Mouse (Mus musculus) hindbrain, embryonic 12.5 days (tissue): ENCODE results near the gene Dact3. TPM values are rescaled to one million over a fixed set of nuclear protein-coding genes. Genes with fewer than 3 reads are reported as not detected.

Source experiments
- ATAC-seq: fragments of 200-750 bp; cut with Nextera tagmentation; 2 replicates; pipeline ENCODE4 v1.8.0; 2017; ENCODE audit warnings: moderate TSS enrichment; ENCODE audit not compliant: low FRiP score
- H3K27ac ChIP-seq: fragments of 300-500 bp; sonication (generic); 2 replicates; pipeline ENCODE4 v1.5.1; 2016; ENCODE audit warnings: mild to moderate bottlenecking
- H3K27me3 ChIP-seq: fragments of 300-500 bp; sonication (generic); 2 replicates; pipeline ENCODE4 v1.6.1; 2016; ENCODE audit warnings: mild to moderate bottlenecking
- H3K36me3 ChIP-seq: fragments of 300-500 bp; sonication (generic); 2 replicates; pipeline ENCODE4 v1.6.1; 2016; ENCODE audit warnings: mild to moderate bottlenecking
- H3K4me1 ChIP-seq: fragments of 300-500 bp; sonication (generic); 2 replicates; pipeline ENCODE4 v1.6.1; 2016
- H3K4me2 ChIP-seq: fragments of 300-500 bp; sonication (generic); replicated peaks from 2 replicates; pipeline ENCODE4 v1.6.1; 2016; ENCODE audit warnings: mild to moderate bottlenecking
- H3K4me3 ChIP-seq: fragments of 300-500 bp; sonication (generic); 2 replicates; pipeline ENCODE4 v1.5.1; 2016; ENCODE audit warnings: mild to moderate bottlenecking
- H3K9ac ChIP-seq: fragments of 300-500 bp; sonication (generic); 2 replicates; pipeline ENCODE4 v1.6.1; 2016; ENCODE audit warnings: mild to moderate bottlenecking, moderate library complexity
- H3K9me3 ChIP-seq: fragments of 300-500 bp; sonication (generic); replicated peaks from 2 replicates; pipeline ENCODE4 v1.6.1; 2016; ENCODE audit warnings: mild to moderate bottlenecking
- WGBS: fragments of 180-500 bp; shearing (Covaris S2); methylation state at CpG from one replicate; pipeline ENCODE4 v1.1.7; 2016; 5-methylcytosine and 5-hydroxymethylcytosine counted together
- polyA plus RNA-seq: library from polyadenylated mRNA; unstranded; fragments of >200 nt; fragmentation: Nextera tagmentation; extraction: Ambion mirVana; gene quantifications from 2 replicates; pipeline ENCODE4 v1.2.1, GENCODE M21; 2016

The Dact3 gene
- polyA plus RNA-seq, 1 experiment from 2014 or later: 9.0 TPM

DNA sequence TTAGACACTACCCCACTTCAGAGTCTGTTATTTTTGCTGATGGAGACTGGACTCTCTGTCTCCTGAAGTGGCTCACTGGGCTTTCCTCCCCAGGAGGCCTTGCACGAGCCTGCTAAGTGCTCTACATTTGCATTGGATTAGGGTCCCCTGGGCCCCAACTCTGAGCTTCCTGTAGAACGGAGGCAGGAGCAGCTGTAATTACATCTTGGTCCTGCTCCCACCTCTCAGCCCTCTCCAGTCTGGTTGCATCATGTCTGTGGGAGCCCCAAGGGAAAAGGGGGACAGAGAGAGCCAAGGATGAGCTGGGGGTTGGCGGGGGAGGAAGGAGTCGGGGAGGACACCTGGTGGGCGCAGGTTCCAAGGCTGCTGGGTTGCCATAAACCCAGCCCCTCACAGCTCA, 25.4 kb downstream of the Dact3 start:
- Histone ChIP-seq H3K27me3 (no peaks in the 10 kb centered on the region), H3K27ac (0 out of 2 replicates have a peak overlapping the region, but pooled peaks have one; percentile 24), H3K9me3 (no peaks in the 10 kb centered on the region), H3K9ac (no peak overlapping the region), H3K4me1 (peaks cover 27% of the 10 kb centered on the region), H3K4me2 (no peak overlapping the region), H3K36me3 (no peaks in the 10 kb centered on the region), H3K4me3 (no peak overlapping the region)
- ATAC-seq: 0 out of 2 replicates have a peak, but pooled peaks have one; percentile 9
- 8% methylated on average over 5 of the region's 5 CpGs for WGBS

DNA sequence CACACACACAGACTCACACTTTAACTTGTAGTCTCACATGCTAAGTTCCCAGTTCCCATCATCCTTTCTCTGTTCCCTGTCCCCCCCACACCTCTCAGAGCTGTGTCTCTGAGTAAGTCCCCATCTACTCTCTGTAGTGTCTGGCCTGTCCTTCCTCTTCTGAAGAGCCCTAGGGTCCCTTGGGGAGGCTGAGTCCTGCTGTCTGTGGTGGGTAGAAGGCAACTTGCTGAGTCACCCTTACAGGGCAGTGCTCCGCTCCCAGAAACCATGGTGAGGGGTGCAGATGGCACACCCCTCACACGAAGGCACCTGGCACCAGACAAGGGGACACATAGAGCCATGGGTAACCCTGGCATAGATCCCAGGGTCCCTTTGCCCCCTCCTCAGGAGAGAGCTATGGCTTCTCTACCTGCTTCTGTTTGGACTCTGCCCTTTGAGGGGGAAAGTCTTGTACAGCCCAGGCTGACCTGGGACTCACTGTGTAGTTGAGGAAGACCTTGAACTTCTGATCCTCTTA, 28.4 kb downstream of the Dact3 start:
- H3K4me3 ChIP-seq: no peak overlapping the region
- no peaks in the 10 kb centered on the region for H3K36me3 ChIP-seq
- no peak overlapping the region for H3K27ac ChIP-seq
- H3K9me3 ChIP-seq: no peaks in the 10 kb centered on the region
- 78% methylated on average over 2 of the region's 2 CpGs for WGBS
- H3K4me2 ChIP-seq: no peak overlapping the region
- ATAC-seq: no peak
- H3K9ac ChIP-seq: no peak overlapping the region
- H3K4me1 ChIP-seq: peaks cover 48% of the 10 kb centered on the region
- 0 out of 2 replicates have a peak, but pooled peaks cover 3% of the 10 kb centered on the region for H3K27me3 ChIP-seq

DNA sequence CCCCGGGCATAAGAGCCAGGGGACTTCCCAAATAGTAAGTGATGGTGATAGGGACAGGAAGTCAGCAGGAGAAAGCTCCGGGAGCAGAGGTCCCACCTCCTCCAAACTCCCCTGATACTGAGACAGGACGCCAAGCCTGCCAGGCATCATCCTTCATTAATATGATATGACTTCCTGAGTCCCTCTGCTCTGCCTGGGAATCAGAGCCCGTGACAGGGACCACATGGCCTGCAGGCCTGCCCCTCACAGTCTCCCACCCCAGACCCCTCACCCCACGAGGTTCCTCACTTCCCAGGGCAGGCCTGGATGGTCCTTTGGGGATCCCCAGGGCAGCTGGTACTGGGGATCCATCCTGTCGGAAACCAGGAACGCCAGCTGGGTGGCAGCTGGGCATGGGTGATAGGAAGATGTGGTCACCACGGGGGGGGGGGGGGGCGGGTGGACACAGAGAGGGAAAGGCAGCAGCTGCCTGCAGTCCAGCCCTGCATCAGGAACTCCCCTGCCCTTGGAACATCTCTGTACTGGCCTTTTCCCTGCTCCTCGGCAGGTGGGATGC, 29.1 kb downstream of the Dact3 start:
- WGBS: 45% methylated on average over 8 of the region's 10 CpGs
- H3K27ac ChIP-seq: 0 out of 2 replicates have a peak overlapping the region, but pooled peaks have one; percentile 23
- no peak overlapping the region for H3K9ac ChIP-seq
- peaks cover 54% of the 10 kb centered on the region for H3K4me1 ChIP-seq
- no peak overlapping the region for H3K4me3 ChIP-seq
- no peaks in the 10 kb centered on the region for H3K9me3 ChIP-seq
- H3K27me3 ChIP-seq: peaks cover 6% of the 10 kb centered on the region; the same call in 1 of the 2 replicates
- ATAC-seq: 0 out of 2 replicates have a peak, but pooled peaks have one; percentile 39
- H3K36me3 ChIP-seq: no peaks in the 10 kb centered on the region
- H3K4me2 ChIP-seq: no peak overlapping the region

DNA sequence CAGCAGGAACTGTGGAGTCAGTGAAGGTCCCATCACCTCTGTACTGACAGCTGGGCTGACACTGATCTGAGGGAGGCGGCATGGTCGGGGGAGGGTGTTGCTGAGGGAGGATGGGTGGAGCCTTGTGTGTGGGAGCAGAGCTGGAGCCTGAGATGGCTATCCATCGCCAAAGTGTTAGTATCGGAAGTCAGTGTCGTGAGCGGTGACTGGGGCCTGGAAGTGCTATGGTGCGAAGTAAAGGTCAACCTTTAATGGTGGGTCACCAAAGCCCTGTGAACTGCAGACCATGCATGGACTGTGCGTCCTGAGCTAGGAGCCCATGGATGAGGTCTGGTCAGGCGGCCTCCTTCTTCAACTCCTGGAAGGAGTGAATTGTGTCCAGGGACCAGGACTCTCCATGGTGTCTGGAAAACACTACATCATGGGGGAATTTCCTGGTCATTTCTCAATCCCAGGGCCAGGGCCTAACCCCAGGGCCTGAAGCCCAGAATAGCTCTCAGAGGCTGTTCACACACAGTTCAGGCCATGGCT, 30.4 kb downstream of the Dact3 start:
- 49% methylated on average over 9 of the region's 9 CpGs for WGBS
- Histone ChIP-seq H3K4me2 (no peak overlapping the region), H3K27me3 (peaks cover 10% of the 10 kb centered on the region; the same call in 1 of the 2 replicates), H3K27ac (peak overlapping the region; percentile 7; the same call in 1 of the 2 replicates), H3K9me3 (no peaks in the 10 kb centered on the region), H3K36me3 (no peaks in the 10 kb centered on the region), H3K4me3 (no peak overlapping the region), H3K4me1 (peaks cover 51% of the 10 kb centered on the region), H3K9ac (no peak overlapping the region)
- ATAC-seq: no peak

DNA sequence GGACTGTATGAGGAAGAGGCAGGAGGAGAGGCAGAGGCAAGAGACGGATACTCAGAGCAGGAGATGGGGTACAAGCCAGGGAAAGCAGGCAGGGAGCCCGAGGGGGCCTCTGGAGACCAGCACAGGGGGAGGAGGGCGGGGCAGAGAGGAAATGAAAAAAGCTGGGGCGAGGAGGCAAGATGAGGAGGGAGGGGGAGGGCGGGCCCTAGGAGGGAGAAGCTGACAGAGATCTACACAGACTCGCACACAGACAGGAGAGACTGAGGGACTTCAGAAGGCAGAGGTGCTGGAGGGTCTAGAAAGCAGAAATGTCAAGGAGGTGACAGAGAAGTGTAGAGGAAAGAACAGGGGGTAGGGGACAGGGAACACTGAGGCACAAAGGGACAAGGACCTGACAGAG, 31.2 kb downstream of the Dact3 start, which contains the start of gene Ptgir:
Ptgir (plus strand) TSS at position 210 of the 400 bp plus-strand sequence.
- ATAC-seq: no peak

DNA sequence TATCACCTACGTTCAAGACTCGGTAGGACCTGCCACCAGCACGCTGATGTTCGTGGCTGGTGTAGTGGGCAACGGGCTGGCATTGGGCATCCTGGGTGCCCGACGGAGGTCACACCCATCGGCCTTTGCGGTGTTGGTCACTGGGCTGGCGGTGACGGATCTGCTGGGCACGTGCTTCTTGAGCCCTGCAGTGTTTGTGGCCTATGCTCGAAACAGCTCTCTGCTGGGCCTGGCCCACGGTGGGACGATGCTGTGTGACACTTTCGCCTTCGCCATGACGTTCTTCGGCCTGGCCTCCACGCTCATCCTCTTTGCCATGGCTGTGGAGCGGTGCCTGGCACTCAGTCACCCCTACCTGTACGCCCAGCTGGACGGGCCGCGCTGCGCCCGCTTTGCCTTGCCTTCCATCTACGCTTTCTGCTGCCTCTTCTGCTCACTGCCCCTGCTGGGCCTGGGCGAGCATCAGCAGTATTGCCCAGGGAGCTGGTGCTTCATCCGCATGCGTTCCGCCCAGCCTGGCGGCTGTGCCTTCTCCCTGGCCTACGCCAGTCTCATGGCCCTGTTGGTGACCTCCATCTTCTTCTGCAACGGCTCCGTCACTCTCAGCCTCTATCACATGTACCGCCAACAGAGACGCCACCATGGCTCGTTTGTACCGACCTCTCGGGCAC, 31.9 kb downstream of the Dact3 start:
- ATAC-seq: no peak
- peaks cover 43% of the 10 kb centered on the region for H3K4me1 ChIP-seq
- H3K4me3 ChIP-seq: no peak overlapping the region
- WGBS: 91% methylated on average over 40 of the region's 41 CpGs
- no peak overlapping the region for H3K4me2 ChIP-seq
- H3K27ac ChIP-seq: no peak overlapping the region
- no peaks in the 10 kb centered on the region for H3K36me3 ChIP-seq
- H3K27me3 ChIP-seq: peaks cover 10% of the 10 kb centered on the region; the same call in 1 of the 2 replicates
- no peaks in the 10 kb centered on the region for H3K9me3 ChIP-seq
- 0 out of 2 replicates have a peak overlapping the region, but pooled peaks have one; percentile 18 for H3K9ac ChIP-seq

More for the DNA sequence above, 31.2 kb downstream of the Dact3 start, which contains the start of gene Ptgir:
- H3K36me3 ChIP-seq: no peaks in the 10 kb centered on the region
- peaks cover 47% of the 10 kb centered on the region for H3K4me1 ChIP-seq
- H3K27ac ChIP-seq: peak within 1 kb of the TSS; percentile 7; the same call in 1 of the 2 replicates
- 4% methylated on average over 6 of the region's 6 CpGs for WGBS
- H3K4me2 ChIP-seq: no peak within 1 kb of the TSS
- no peaks in the 10 kb centered on the region for H3K9me3 ChIP-seq
- 0 out of 2 replicates have a peak within 1 kb of the TSS, but pooled peaks have one; percentile 18 for H3K9ac ChIP-seq
- no peak within 1 kb of the TSS for H3K4me3 ChIP-seq
- H3K27me3 ChIP-seq: peaks cover 10% of the 10 kb centered on the region; the same call in 1 of the 2 replicates

DNA sequence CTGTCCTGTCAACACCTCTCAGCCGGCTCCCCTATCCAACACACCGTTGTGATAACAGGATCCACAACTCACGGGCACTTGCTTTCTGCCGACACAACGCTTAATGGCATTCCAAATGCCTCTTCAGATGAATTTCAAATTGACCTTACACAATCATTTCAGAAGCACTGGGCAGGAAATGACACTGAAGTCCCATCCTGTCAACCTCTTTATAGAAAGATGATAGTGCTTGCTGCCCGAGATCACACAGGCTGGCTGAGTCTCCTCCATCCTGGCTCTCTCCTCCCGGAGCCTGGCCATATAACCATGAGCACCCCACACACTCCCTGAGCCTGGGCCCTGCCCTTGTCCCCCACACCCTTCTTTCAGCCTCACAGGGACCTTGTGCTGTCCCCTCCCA, 32.7 kb downstream of the Dact3 start:
- Histone ChIP-seq H3K9ac (no peak overlapping the region), H3K4me2 (no peak overlapping the region), H3K36me3 (no peaks in the 10 kb centered on the region), H3K4me1 (peaks cover 49% of the 10 kb centered on the region), H3K9me3 (no peaks in the 10 kb centered on the region), H3K27me3 (peaks cover 10% of the 10 kb centered on the region; the same call in 1 of the 2 replicates), H3K4me3 (no peak overlapping the region), H3K27ac (no peak overlapping the region)
- 75% methylated on average over 7 of the region's 7 CpGs for WGBS
- ATAC-seq: no peak

DNA sequence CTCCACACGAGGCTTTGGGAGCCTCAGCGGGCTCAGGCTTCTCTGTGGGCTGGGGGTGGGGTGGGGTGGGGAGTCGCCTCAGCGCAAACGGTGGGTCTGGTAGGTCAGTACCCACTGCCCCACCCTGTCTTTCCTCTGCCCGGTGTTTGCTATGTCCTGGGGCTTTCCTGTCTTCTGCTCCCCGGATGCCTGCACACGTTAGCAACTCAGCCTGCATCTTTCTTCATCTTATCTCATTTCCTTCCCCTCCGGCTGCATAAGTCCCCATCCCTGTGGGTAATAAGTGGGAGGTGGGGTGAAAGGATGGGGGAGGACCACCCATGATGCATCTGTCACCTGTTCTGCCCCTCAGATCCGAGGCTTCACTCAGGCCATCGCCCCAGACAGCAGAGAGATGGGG, 33.2 kb downstream of the Dact3 start:
- no peak for ATAC-seq
- 53% methylated on average over 11 of the region's 11 CpGs for WGBS
- peak overlapping the region; percentile 41; the same call in 1 of the 2 replicates for H3K9ac ChIP-seq
- no peak overlapping the region for H3K4me2 ChIP-seq
- H3K27ac ChIP-seq: no peak overlapping the region
- H3K27me3 ChIP-seq: peaks cover 10% of the 10 kb centered on the region; the same call in 1 of the 2 replicates
- no peak overlapping the region for H3K4me3 ChIP-seq
- no peaks in the 10 kb centered on the region for H3K36me3 ChIP-seq
- H3K9me3 ChIP-seq: no peaks in the 10 kb centered on the region
- peaks cover 49% of the 10 kb centered on the region for H3K4me1 ChIP-seq

DNA sequence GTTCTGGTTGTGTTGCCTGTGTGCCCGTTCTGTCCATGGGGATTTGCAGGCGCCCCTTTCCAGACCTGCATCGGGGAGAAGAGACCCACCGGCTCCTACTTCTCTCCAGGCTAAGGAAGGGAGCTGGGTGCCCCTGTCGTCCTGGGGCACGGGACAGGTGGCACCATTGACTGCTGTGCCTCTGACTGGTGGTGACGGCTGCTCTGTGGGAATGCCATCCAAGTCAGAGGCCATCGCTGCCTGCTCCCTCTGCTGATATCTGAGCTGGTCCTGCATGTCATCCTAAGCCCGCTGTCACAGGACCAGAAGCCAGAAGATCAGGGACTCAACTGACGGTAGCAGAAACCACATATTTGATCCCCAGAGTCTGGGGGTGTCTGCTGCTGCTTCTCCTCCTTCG, 33.7 kb downstream of the Dact3 start:
- Histone ChIP-seq H3K4me2 (no peak overlapping the region), H3K27me3 (peaks cover 10% of the 10 kb centered on the region; the same call in 1 of the 2 replicates), H3K36me3 (peaks cover 2% of the 10 kb centered on the region; the same call in 1 of the 2 replicates), H3K9me3 (no peaks in the 10 kb centered on the region), H3K9ac (peak overlapping the region; percentile 41; the same call in 1 of the 2 replicates), H3K4me1 (peaks cover 49% of the 10 kb centered on the region), H3K4me3 (no peak overlapping the region), H3K27ac (no peak overlapping the region)
- ATAC-seq: no peak
- 62% methylated on average over 11 of the region's 11 CpGs for WGBS

DNA sequence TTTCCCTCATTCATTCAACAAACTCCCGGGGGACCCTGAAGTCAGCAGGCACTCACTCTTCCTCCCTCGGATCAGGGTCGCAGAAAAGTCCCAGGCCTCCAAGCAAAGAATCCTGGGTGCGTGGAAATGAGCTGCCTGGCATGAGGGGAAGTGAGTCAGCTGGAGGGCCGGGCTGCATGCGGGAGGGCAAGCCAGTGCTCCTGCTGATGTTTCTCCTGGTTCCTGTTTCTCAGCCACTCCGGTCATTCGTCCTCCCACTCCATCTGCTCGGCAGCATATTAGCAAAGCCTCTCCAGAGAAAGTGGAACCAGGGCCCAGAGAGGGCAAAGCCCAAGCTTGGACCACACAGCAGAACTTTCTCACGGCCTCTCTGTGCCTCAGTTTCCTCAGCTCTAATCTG, 34.8 kb downstream of the Dact3 start:
- WGBS: 50% methylated on average over 10 of the region's 10 CpGs
- H3K9ac ChIP-seq: no peak overlapping the region
- no peak overlapping the region for H3K27ac ChIP-seq
- ATAC-seq: no peak
- peaks cover 12% of the 10 kb centered on the region for H3K36me3 ChIP-seq
- H3K4me3 ChIP-seq: no peak overlapping the region
- H3K9me3 ChIP-seq: no peaks in the 10 kb centered on the region
- H3K27me3 ChIP-seq: peaks cover 10% of the 10 kb centered on the region; the same call in 1 of the 2 replicates
- no peak overlapping the region for H3K4me2 ChIP-seq
- H3K4me1 ChIP-seq: peaks cover 44% of the 10 kb centered on the region

DNA sequence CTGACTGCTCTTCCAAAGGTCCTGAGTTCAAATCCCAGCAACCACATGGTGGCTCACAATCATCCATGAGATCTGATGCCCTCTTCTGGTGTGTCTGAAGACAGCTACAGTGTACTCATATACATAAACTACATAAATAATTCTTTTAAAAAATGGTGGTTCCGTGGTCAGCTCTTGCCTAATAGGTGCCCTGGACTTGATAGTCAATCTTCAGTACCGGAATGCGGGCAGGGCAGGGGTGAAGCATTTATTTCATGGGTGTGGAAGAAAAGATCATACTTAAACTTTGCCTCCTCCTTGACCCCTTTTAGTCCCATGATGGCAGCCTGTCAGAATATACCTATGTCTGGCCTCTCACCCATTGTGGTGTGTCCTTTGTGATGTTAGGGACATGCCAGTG, 36.8 kb downstream of the Dact3 start:
- no peak overlapping the region for H3K9ac ChIP-seq
- 91% methylated on average over 3 of the region's 3 CpGs for WGBS

DNA sequence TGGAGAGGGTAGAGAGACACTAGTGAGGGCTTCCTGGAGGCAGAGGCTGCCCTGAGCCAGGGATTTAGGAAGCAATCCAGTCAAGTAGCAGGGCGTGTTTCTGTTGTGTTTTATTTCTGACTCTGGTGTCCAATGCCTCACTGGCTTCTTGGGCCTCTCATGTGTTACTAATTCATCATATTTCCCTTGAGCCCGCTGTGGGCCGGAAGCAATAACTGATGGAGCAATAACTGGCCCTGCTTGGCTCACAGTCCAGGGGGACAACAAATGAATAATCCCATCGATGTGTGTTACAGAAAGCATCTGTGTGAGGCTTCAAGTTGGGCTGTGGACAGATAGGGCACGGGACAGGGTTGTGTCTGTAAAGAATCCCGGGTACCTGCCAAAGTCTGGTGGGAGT, 37.2 kb downstream of the Dact3 start:
- Histone ChIP-seq H3K9me3 (no peaks in the 10 kb centered on the region), H3K27ac (no peak overlapping the region), H3K4me1 (peaks cover 31% of the 10 kb centered on the region), H3K36me3 (peaks cover 36% of the 10 kb centered on the region), H3K9ac (no peak overlapping the region), H3K27me3 (peaks cover 10% of the 10 kb centered on the region; the same call in 1 of the 2 replicates), H3K4me3 (no peak overlapping the region), H3K4me2 (no peak overlapping the region)
- 56% methylated on average over 6 of the region's 6 CpGs for WGBS
- no peak for ATAC-seq

More for the DNA sequence above, 36.8 kb downstream of the Dact3 start:
- H3K36me3 ChIP-seq: peaks cover 31% of the 10 kb centered on the region
- H3K4me1 ChIP-seq: peaks cover 29% of the 10 kb centered on the region
- no peaks in the 10 kb centered on the region for H3K9me3 ChIP-seq
- no peak overlapping the region for H3K4me3 ChIP-seq
- ATAC-seq: no peak
- no peak overlapping the region for H3K27ac ChIP-seq
- no peak overlapping the region for H3K4me2 ChIP-seq
- H3K27me3 ChIP-seq: peaks cover 10% of the 10 kb centered on the region; the same call in 1 of the 2 replicates
